Mouse (Mus musculus): ENCODE measurements around the gene Sipa1l3.

Gene Sipa1l3

GRCm38 (mm10) chr7:29282074-29282554 is 236.3 kb downstream of the Sipa1l3 start:
- no peak for DNase-seq (ENCODE audit: low spot score)

- peak; percentile 52 for DNase-seq (ENCODE audit: low spot score)
Measured at GRCm38 (mm10) chr7:29281201-29282073, 237.0 kb downstream of the Sipa1l3 start, which contains the start of gene Spint2. TSS of gene Spint2 (minus strand) at chr7:29281912.

GRCm38 (mm10) chr7:29280801-29281200 is 237.6 kb downstream of the Sipa1l3 start:
- no peak for DNase-seq (ENCODE audit: low spot score)

DNA sequence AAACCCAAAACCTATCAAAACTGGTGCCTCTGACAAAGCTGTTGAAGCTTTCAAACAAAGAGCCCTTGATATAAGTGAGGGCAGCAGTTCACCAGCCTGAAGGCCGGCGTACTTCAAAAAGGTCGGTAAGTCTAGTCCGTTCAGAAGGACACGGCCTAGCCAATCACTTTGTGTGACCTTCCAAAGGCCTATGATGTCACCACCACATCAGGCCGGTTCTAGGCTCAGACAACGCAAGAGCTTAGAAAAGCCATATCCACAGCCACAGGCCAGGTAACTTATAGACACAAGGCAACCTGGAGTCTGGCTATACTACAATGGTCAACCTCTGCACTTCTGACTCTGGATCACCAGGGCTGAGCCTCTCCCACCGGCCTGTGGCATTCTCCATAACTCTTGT is 238.5 kb downstream of the Sipa1l3 start:
- peak; percentile 30 for DNase-seq (ENCODE audit: low spot score)

DNA sequence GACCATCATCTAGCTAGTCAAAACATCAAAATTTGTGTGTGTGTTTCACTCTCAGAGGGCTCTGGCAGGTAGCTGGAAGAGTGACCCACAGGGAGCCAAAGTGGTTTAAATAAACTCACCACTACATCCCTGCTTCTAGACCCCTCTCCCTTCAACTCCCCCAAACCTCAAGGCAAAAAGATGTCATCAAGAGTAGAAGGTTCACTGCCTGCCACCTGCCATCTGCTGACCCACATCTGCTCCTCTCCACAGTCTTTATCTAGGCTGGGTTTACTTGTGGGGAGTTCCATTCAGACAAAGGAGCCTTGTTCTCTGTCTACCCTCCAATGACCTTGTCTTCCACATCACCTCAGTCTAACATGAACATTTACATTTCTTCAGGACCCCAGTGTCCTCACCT is 239.2 kb downstream of the Sipa1l3 start:
- no peak for DNase-seq (ENCODE audit: low spot score)

GRCm38 (mm10) chr7:29277510-29277909 is 240.9 kb downstream of the Sipa1l3 start:
- DNase-seq (ENCODE audit: low spot score): no peak

- no peak for DNase-seq (ENCODE audit: low spot score)
Measured at GRCm38 (mm10) chr7:29276715-29277114, 241.7 kb downstream of the Sipa1l3 start.

- peak; percentile 19 for DNase-seq (ENCODE audit: low spot score)
Measured at GRCm38 (mm10) chr7:29271687-29272465, 246.6 kb downstream of the Sipa1l3 start.

GRCm38 (mm10) chr7:29270445-29270844 is 248.0 kb downstream of the Sipa1l3 start:
- no peak for DNase-seq (ENCODE audit: low spot score)

Measured in MN1 (cell line).